Mouse (Mus musculus) spleen, adult 10 weeks (tissue): Measurements from ENCODE around the gene Sult2a3. TPM values are rescaled to one million over a fixed set of nuclear protein-coding genes. Genes with fewer than 3 reads are reported as not detected.

Source experiments
- polyA plus RNA-seq: library from polyadenylated mRNA; stranded (reverse); fragments of 350-450 nt; fragmentation: Illumina TruSeq; extraction: RNeasy Lipid Tissue Mini Kit (QIAGEN cat#74804); gene quantifications from one replicate; pipeline ENCODE4 v1.2.3, GENCODE M21; 2015; ENCODE audit warnings: low replicate concordance; ENCODE audit not compliant: insufficient read depth

Sult2a3 gene
- polyA plus RNA-seq, result not detected

DNA sequence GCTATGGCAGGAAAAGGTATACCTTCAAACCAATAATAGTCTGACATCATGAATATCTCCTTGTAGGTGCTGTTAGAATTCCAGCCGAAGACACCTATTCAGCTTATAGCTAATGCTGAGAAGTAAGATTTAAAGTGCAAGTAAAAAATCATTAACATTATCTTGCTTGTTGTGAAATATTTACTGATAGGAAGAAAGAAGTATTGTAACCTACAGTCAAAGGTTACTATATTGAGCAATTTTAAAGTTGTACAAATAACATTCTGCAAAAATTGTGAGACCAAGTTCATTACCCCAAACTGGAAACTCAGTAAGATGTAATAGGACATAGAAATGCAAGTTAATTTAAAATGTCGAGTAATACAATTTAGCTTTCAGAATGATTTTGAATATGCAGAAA lies at the start of gene Sult2a3:
TSS of gene Sult2a3 (minus strand) at position 101 of the 400 bp plus-strand sequence.

Other genes starting within 250 kb of the Sult2a3 start
- not detected for gene Sult2a4, start 133.4 kb downstream of the Sult2a3 start, polyA plus RNA-seq
- not detected for gene Sult2a6, start 131.8 kb upstream of the Sult2a3 start, polyA plus RNA-seq
- not detected for gene Obox8, start 210.5 kb upstream of the Sult2a3 start, polyA plus RNA-seq